Mouse (Mus musculus) ES-Bruce4 (cell line): ENCODE results near the gene Tsks. TPM values are rescaled to one million over a fixed set of nuclear protein-coding genes. Genes with fewer than 3 reads are reported as not detected.

ENCODE experiments used
- H3K27ac ChIP-seq: 2 replicates; pipeline ENCODE4 v1.5.1; 2012; ENCODE audit warnings: low read length, inconsistent platforms; ENCODE audit not compliant: insufficient read depth
- H3K27me3 ChIP-seq: 2 replicates; pipeline ENCODE4 v1.6.1; 2012; ENCODE audit warnings: mild to moderate bottlenecking, low read length, inconsistent platforms; ENCODE audit not compliant: control insufficient read depth, poor library complexity, insufficient read depth, severe bottlenecking
- H3K36me3 ChIP-seq: 2 replicates; pipeline ENCODE4 v1.6.1; 2012; ENCODE audit warnings: inconsistent platforms, mild to moderate bottlenecking, low read length, moderate library complexity; ENCODE audit not compliant: control insufficient read depth, poor library complexity, insufficient read depth, severe bottlenecking
- H3K4me1 ChIP-seq: one replicate; pipeline ENCODE4 v1.8.1; 2011; ENCODE audit warnings: low read length; ENCODE audit not compliant: control insufficient read depth, insufficient read depth
- H3K4me3 ChIP-seq: 2 replicates; pipeline ENCODE4 v1.5.1; 2011; ENCODE audit warnings: low read depth, mild to moderate bottlenecking, low read length
- H3K9ac ChIP-seq: 2 replicates; pipeline ENCODE4 v1.6.1; 2012; ENCODE audit warnings: low read depth, mild to moderate bottlenecking, inconsistent platforms; ENCODE audit not compliant: poor library complexity, severe bottlenecking
- H3K9me3 ChIP-seq: replicated peaks from 2 replicates; pipeline ENCODE4 v1.6.1; 2012; ENCODE audit warnings: mild to moderate bottlenecking, low read length, inconsistent platforms; ENCODE audit not compliant: control insufficient read depth, poor library complexity, insufficient read depth, severe bottlenecking
- CTCF ChIP-seq: IDR thresholded peaks from one replicate; pipeline ENCODE4 v1.8.1; 2011; ENCODE audit warnings: low read depth, low read length
- EP300 ChIP-seq: IDR thresholded peaks from 2 replicates; pipeline ENCODE4 v1.6.1; 2011; ENCODE audit warnings: low read depth, low read length; ENCODE audit not compliant: insufficient read depth
- POLR2A ChIP-seq: IDR thresholded peaks from one replicate; pipeline ENCODE4 v1.8.1; 2011; ENCODE audit warnings: low read length; ENCODE audit not compliant: insufficient read depth
- polyA plus RNA-seq: library from polyadenylated mRNA; stranded (reverse); fragments of >200 nt; gene quantifications from 2 replicates; pipeline ENCODE4 v1.2.4, GENCODE M21; 2011; ENCODE audit warnings: low read depth; ENCODE audit not compliant: missing spikeins, insufficient read depth, insufficient read length

Gene Tsks
- polyA plus RNA-seq, 1 experiment = not detected

DNA sequence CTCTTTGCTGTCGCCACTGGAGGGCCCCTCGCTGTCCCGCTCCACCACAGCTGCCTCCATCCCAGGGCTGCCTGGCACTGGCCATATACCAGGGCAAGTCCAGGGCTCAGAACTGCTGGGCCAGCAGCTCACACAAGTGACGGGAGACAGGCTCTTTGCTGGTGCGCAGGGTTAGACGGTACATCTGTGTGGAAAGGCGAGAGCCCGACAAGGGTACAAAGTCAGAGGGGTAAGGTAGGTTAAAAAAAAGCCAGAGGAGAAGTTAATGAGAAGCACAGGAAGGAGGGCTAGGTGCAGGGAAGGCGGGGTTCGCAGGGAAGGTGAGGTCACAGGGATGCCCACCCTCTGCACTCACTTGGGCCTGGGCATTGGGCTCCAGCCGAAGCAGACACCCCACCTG, 42.4 kb upstream of the Tsks start:
- H3K4me3 ChIP-seq = no peak overlapping the region
- no peaks in the 10 kb centered on the region for H3K27me3 ChIP-seq
- H3K9me3 ChIP-seq = no peaks in the 10 kb centered on the region
- TF ChIP-seq CTCF (no peak), POLR2A (no peak), EP300 (no peak)
- H3K9ac ChIP-seq = no peak overlapping the region
- H3K4me1 ChIP-seq = no peaks in the 10 kb centered on the region
- H3K36me3 ChIP-seq = no peaks in the 10 kb centered on the region
- H3K27ac ChIP-seq = no peak overlapping the region

DNA sequence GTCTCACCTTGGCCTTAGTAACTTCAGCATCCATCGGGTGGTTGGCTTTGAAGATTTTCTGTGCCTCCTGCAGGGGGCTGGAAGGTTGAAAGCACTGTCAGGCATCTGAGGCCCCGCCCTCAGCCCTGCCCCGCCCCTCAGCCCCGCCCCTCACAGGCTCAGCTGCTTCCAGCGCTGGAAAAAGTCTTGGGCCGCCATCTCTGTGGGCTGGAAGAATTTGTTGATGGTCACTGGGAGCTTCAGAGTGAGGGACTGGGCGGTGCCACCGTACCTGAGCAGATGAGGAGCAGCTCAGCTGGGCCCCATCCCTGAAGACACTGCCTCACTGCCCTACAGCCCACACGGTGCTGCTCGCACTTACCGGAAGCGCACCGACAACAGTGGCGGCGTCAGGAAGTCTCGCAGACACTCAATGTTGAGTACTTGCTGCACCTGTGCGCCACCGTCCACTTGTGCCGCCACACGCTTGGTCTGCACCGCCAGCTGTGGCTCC, 41.7 kb upstream of the Tsks start:
- no peaks in the 10 kb centered on the region for H3K36me3 ChIP-seq
- TF ChIP-seq POLR2A = peak; percentile 21
- no peak for TF ChIP-seq CTCF

DNA sequence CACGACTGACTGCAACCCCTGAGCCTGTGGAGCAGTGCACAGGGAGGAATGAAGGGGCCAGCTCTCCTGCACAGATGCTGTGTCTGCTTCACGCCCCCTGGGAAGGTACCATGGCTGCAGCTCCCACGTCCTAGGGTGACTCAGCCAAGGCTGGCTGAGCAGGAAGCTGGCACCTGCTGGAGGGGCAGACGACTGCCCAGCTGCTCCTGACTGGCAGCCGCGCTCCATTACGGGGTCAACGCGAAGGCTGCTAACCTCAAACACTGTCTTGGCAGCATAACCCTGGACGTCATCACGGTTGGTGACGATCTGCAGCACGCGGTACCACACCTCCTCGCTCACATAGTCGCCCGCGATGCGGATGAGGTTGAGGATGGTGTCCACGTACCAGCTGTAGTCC, 37.6 kb upstream of the Tsks start:
- H3K4me1 ChIP-seq = no peaks in the 10 kb centered on the region
- H3K9ac ChIP-seq = no peak overlapping the region
- no peaks in the 10 kb centered on the region for H3K9me3 ChIP-seq
- no peaks in the 10 kb centered on the region for H3K27me3 ChIP-seq
- no peak for TF ChIP-seq CTCF
- TF ChIP-seq EP300 = no peak
- TF ChIP-seq POLR2A = no peak
- no peak overlapping the region for H3K4me3 ChIP-seq
- H3K27ac ChIP-seq = no peak overlapping the region
- H3K36me3 ChIP-seq = 0 out of 2 replicates have a peak, but pooled peaks cover 2% of the 10 kb centered on the region

More for the DNA sequence above, 41.7 kb upstream of the Tsks start:
- Histone ChIP-seq H3K4me3 (peak overlapping the region; percentile 59), H3K27ac (no peak overlapping the region), H3K9me3 (no peaks in the 10 kb centered on the region), H3K4me1 (no peaks in the 10 kb centered on the region), H3K27me3 (no peaks in the 10 kb centered on the region), H3K9ac (peak overlapping the region; percentile 1; the same call in 1 of the 2 replicates)

DNA sequence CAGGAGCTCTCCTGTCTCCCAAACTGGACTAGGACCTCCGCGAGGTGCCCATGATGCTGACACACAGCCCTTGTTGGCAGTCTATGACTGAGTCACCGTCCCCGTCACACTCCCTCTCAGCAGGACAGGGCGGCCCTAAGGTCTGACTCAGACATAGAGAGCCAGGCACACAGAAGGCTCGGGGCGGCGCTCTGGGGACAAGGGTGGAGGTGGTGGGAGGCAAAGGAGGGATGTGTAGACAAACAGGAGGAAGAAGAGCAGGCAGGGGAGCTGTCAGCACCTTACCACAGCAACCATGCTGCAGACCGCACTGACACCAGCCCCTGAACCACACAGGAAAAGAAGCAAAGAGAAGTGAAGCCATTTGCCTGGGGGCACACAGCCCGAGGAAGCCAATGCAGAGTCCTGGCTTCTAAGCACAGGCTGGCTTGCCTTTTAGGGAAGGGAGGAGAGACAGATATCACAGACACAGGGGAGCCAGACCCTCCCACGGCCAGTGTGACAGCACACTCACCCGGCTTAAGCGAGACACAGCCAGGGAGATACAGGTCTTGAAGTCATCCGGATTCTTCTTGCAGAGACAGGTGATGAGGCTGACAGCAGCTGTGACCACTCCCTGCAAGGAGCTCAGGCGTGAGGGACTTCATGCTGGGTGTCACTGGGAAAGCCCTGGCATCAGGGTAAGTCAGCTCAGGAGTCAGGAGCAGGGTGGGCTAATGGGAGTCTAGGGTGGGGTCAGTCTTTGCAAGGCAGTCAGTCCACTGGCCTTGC, 34.1 kb upstream of the Tsks start:
- no peaks in the 10 kb centered on the region for H3K27me3 ChIP-seq
- TF ChIP-seq EP300 (no peak), CTCF (no peak), POLR2A (no peak)
- H3K27ac ChIP-seq = no peak overlapping the region
- H3K4me1 ChIP-seq = no peaks in the 10 kb centered on the region
- no peak overlapping the region for H3K9ac ChIP-seq
- no peak overlapping the region for H3K4me3 ChIP-seq
- no peaks in the 10 kb centered on the region for H3K9me3 ChIP-seq
- 0 out of 2 replicates have a peak, but pooled peaks cover 2% of the 10 kb centered on the region for H3K36me3 ChIP-seq

DNA sequence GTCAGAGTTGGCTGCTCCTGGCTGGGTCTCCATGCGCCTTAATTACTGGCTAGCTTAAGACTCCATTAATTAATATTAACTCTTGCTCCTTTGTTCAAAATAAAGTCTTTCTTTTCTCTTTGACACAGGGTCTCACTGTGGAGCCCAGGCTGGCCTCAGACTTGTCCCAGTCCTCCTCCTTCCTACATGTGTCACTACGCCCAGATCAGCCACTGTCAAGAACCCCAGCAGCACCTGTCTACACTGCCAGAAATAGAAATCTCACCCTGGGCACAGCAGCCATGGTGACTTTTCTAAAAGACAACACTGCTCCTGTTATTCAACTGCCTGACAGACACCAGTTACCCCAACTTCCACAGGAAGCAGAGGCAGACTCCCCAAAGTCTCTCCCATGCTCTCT, 28.6 kb upstream of the Tsks start:
- no peaks in the 10 kb centered on the region for H3K4me1 ChIP-seq
- TF ChIP-seq POLR2A (no peak), EP300 (no peak), CTCF (no peak)
- 0 out of 2 replicates have a peak, but pooled peaks cover 4% of the 10 kb centered on the region for H3K36me3 ChIP-seq
- no peak overlapping the region for H3K9ac ChIP-seq
- no peaks in the 10 kb centered on the region for H3K27me3 ChIP-seq
- H3K27ac ChIP-seq = no peak overlapping the region
- H3K9me3 ChIP-seq = no peaks in the 10 kb centered on the region
- H3K4me3 ChIP-seq = no peak overlapping the region

DNA sequence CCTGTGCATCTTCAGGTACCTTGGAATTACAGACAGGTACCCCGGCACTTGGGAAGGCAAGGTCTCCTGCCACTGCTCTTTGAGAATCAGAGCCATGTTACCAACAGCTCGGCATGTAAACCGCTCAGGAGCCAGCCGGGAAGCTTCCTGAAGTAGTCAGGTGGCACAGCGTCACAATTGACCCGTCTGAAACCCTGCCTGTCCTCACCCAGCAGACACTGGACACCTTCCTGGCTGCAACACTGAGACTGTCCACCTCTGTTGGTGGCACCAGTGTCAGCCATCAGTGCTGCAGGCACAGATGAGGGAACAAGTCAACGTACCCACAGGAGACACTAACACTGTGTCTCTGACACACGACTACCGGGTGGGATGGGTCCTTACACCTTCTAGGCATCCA, 27.7 kb upstream of the Tsks start:
- Histone ChIP-seq H3K9me3 (no peaks in the 10 kb centered on the region), H3K27me3 (no peaks in the 10 kb centered on the region), H3K27ac (no peak overlapping the region), H3K4me1 (no peaks in the 10 kb centered on the region), H3K4me3 (no peak overlapping the region), H3K36me3 (0 out of 2 replicates have a peak, but pooled peaks cover 4% of the 10 kb centered on the region), H3K9ac (no peak overlapping the region)
- TF ChIP-seq POLR2A (no peak), CTCF (no peak), EP300 (no peak)
